Mouse (Mus musculus) kidney, postnatal 0 days (tissue): ENCODE data around the gene Ntrk1. TPM values are rescaled to one million over a fixed set of nuclear protein-coding genes. Genes with fewer than 3 reads are reported as not detected.
"Not testable (repeated sequence)": the region's sequence is repeated elsewhere in the genome, so short reads cannot be mapped to it uniquely, and the experiment has no call there.

Experiments
- ATAC-seq: fragments of 200-750 bp; cut with Nextera tagmentation; replicated peaks from 2 replicates; pipeline ENCODE4 v1.8.0; 2017; ENCODE audit warnings: low read depth, moderate number of reproducible peaks, moderate TSS enrichment, moderate library complexity; ENCODE audit not compliant: low FRiP score
- DNase-seq: peaks from one replicate; pipeline ENCODE4 v3.0.0-alpha.2; 2016; ENCODE audit warnings: low spot score
- H3K27ac ChIP-seq: fragments of 300-500 bp; sonication (generic); 2 replicates; pipeline ENCODE4 v1.5.1; 2014; ENCODE audit warnings: mild to moderate bottlenecking
- H3K27me3 ChIP-seq: fragments of 300-500 bp; sonication (generic); 2 replicates; pipeline ENCODE4 v1.6.1; 2014; ENCODE audit warnings: low read length, mixed read lengths; ENCODE audit not compliant: insufficient read depth
- H3K36me3 ChIP-seq: fragments of 300-500 bp; sonication (generic); 2 replicates; pipeline ENCODE4 v1.6.1; 2014; ENCODE audit warnings: low read length, mixed read lengths; ENCODE audit not compliant: insufficient read depth
- H3K4me1 ChIP-seq: fragments of 300-500 bp; sonication (generic); replicated peaks from 2 replicates; pipeline ENCODE4 v1.6.1; 2014; ENCODE audit warnings: antibody characterized with exemption, low read length, mixed read lengths; ENCODE audit not compliant: insufficient read depth
- H3K4me2 ChIP-seq: fragments of 300-500 bp; sonication (generic); 2 replicates; pipeline ENCODE4 v1.6.1; 2014; ENCODE audit warnings: mild to moderate bottlenecking, low read length, moderate library complexity, mixed read lengths
- H3K4me3 ChIP-seq: fragments of 300-500 bp; sonication (generic); replicated peaks from 2 replicates; pipeline ENCODE4 v1.5.1; 2014; ENCODE audit warnings: low read depth, low read length
- H3K9ac ChIP-seq: fragments of 300-500 bp; sonication (generic); 2 replicates; pipeline ENCODE4 v1.6.1; 2014; ENCODE audit warnings: low read depth, low read length
- H3K9me3 ChIP-seq: fragments of 300-500 bp; sonication (generic); replicated peaks from 2 replicates; pipeline ENCODE4 v1.6.1; 2016; ENCODE audit warnings: low read length, inconsistent platforms, mixed read lengths
- CTCF ChIP-seq: IDR thresholded peaks from 2 replicates; pipeline ENCODE4 v1.5.1; 2016; ENCODE audit warnings: antibody characterized with exemption, low read depth, mild to moderate bottlenecking, moderate library complexity
- WGBS: fragments of 180-500 bp; shearing (Covaris S2); extraction: QIAGEN DNeasy Blood & Tissue Kit; methylation state at CpG from one replicate; pipeline ENCODE4 v1.1.7; 2014; 5-methylcytosine and 5-hydroxymethylcytosine counted together
- polyA plus RNA-seq: library from polyadenylated mRNA; unstranded; fragments of >200 nt; fragmentation: Nextera tagmentation; extraction: Ambion mirVana; gene quantifications from 2 replicates; pipeline ENCODE4 v1.2.1, GENCODE M21; 2015

Ntrk1 gene
- polyA plus RNA-seq, 1 experiment from 2014 or later, result 2.3 TPM

GRCm38 (mm10) chr3:87828435-87828834 is 33.5 kb upstream of the Ntrk1 start:
- WGBS, result 32% methylated on average over 4 of the region's 4 CpGs
- Histone ChIP-seq H3K4me2 (no peak overlapping the region), H3K27me3 (no peaks in the 10 kb centered on the region), H3K4me3 (no peak overlapping the region), H3K27ac (no peak overlapping the region), H3K36me3 (no peaks in the 10 kb centered on the region), H3K9me3 (no peaks in the 10 kb centered on the region), H3K4me1 (no peaks in the 10 kb centered on the region), H3K9ac (no peak overlapping the region)
- no peak for TF ChIP-seq CTCF
- ATAC-seq (no peak), DNase-seq (no peak)

DNA sequence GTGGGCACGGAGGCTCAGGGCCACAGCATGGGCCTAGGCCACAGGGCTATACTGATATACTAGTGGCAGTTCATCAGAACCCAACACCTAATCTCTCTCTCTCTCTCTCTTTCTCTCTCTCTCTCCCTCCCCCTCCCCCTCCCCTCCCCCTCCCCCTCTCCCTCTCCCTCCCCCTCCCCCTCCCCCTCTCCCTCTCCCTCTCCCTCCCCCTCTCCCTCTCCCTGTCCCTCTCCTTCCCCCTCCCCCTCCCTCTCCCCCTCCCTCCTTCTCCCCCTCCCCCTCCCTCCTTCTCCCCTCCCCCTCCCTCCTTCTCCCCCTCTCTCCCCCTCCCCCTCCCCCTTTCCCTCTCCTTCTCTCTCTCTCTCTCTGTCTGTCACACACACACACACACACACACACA is 29.2 kb upstream of the Ntrk1 start, which contains the start of gene Pear1:
Gene Pear1 (minus strand): TSS at position 101 of the 400 bp plus-strand sequence.
- DNase-seq, H3K27me3 ChIP-seq, H3K4me2 ChIP-seq, H3K9me3 ChIP-seq, H3K27ac ChIP-seq, H3K36me3 ChIP-seq, H3K4me3 ChIP-seq, H3K9ac ChIP-seq, ATAC-seq, H3K4me1 ChIP-seq: not testable (repeated sequence)
- WGBS, result 86% methylated on average over 1 of the region's 1 CpGs

DNA sequence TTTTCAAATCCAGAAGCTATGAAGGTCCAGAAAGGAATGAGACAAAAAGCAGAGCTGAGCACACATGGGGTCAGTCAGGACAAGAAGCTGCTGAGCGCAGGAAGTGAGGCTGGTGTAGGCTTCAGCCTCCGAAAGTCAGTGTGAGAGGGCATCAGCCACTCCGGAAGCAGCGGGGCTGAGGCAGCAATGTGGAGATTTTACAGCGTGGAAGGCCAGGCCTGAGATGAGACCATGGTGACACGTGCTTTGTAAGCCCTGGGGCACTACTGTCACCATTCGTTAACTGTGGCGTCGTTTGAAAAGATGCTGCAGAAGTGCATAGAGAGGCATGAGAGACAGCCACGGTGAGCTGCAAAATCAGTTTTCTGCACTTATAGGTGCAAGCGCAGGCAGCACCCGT is 23.3 kb upstream of the Ntrk1 start:
- no peaks in the 10 kb centered on the region for H3K27me3 ChIP-seq
- H3K9me3 ChIP-seq, result no peaks in the 10 kb centered on the region
- ATAC-seq (no peak), DNase-seq (no peak)
- no peak overlapping the region for H3K9ac ChIP-seq
- H3K27ac ChIP-seq, result no peak overlapping the region
- no peak overlapping the region for H3K4me2 ChIP-seq
- H3K4me1 ChIP-seq, result no peaks in the 10 kb centered on the region
- WGBS, result 72% methylated on average over 12 of the region's 12 CpGs
- no peak for TF ChIP-seq CTCF
- no peaks in the 10 kb centered on the region for H3K36me3 ChIP-seq
- H3K4me3 ChIP-seq, result no peak overlapping the region

- Histone ChIP-seq H3K27ac (no peak overlapping the region), H3K9me3 (no peaks in the 10 kb centered on the region), H3K27me3 (peaks cover 7% of the 10 kb centered on the region; the same call in 1 of the 2 replicates), H3K36me3 (no peaks in the 10 kb centered on the region), H3K4me2 (no peak overlapping the region), H3K4me1 (no peaks in the 10 kb centered on the region), H3K4me3 (no peak overlapping the region), H3K9ac (no peak overlapping the region)
- ATAC-seq, result peak; percentile 52
- WGBS, result 7% methylated on average over 12 of the region's 12 CpGs
- peak; percentile 96 for TF ChIP-seq CTCF
- peak; percentile 81 for DNase-seq
Measured at GRCm38 (mm10) chr3:87816646-87817093, 21.7 kb upstream of the Ntrk1 start.

- no peak overlapping the region for H3K9ac ChIP-seq
- ATAC-seq (no peak), DNase-seq (no peak)
- H3K4me1 ChIP-seq, result no peaks in the 10 kb centered on the region
- WGBS, result 58% methylated on average over 6 of the region's 6 CpGs
- H3K4me3 ChIP-seq, result no peak overlapping the region
- no peak overlapping the region for H3K4me2 ChIP-seq
- TF ChIP-seq CTCF, result no peak
- no peak overlapping the region for H3K27ac ChIP-seq
- H3K36me3 ChIP-seq, result no peaks in the 10 kb centered on the region
- no peaks in the 10 kb centered on the region for H3K9me3 ChIP-seq
- H3K27me3 ChIP-seq, result peaks cover 8% of the 10 kb centered on the region; the same call in 1 of the 2 replicates
Measured at GRCm38 (mm10) chr3:87816166-87816565, 21.2 kb upstream of the Ntrk1 start.

DNA sequence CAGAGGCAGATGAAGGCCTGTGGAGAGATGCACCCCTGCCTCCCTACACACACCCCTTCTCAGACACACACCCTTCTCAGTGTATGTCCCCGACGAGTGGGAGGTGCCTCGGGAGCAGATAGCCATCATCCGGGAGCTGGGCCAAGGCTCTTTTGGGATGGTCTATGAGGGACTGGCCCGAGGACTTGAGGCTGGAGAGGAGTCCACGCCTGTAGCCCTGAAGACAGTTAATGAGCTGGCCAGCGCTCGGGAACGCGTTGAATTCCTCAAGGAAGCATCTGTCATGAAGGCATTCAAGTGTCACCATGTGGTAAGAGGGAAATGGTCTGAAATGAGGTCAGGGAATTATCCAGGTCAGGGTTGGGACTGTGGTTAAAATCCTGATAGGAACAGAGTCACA is 17.9 kb upstream of the Ntrk1 start:
- ATAC-seq (no peak), DNase-seq (peak; percentile 38)
- Histone ChIP-seq H3K4me2 (no peak overlapping the region), H3K4me3 (no peak overlapping the region), H3K4me1 (peaks cover 4% of the 10 kb centered on the region; the same call in 1 of the 2 replicates), H3K27me3 (peaks cover 35% of the 10 kb centered on the region), H3K9me3 (no peaks in the 10 kb centered on the region), H3K36me3 (no peaks in the 10 kb centered on the region), H3K9ac (no peak overlapping the region), H3K27ac (no peak overlapping the region)
- TF ChIP-seq CTCF, result no peak
- 24% methylated on average over 10 of the region's 10 CpGs for WGBS

DNA sequence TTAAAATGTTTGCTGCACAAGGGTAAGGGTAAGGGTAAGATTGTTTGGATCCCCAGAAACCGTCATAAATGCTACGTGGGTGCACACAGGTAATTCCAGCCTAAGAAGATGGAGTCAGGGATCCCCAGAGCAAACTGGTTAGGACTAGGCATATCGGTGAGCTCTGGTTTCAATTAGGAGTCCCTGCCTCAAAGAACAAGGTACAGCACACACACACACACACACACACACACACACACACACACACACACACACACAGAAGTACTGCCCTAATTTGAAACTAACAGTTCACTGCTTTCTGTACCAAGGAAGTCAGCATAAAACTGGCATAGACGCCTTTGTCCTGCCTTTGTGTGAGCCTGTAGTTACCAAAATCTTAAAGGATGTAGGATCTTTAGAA is 17.5 kb upstream of the Ntrk1 start:
- Histone ChIP-seq H3K4me2 (no peak overlapping the region), H3K4me3 (no peak overlapping the region), H3K9ac (no peak overlapping the region), H3K9me3 (no peaks in the 10 kb centered on the region), H3K4me1 (peaks cover 4% of the 10 kb centered on the region; the same call in 1 of the 2 replicates), H3K27ac (no peak overlapping the region), H3K36me3 (no peaks in the 10 kb centered on the region), H3K27me3 (peaks cover 35% of the 10 kb centered on the region)
- ATAC-seq, result no peak
- DNase-seq, result no peak
- TF ChIP-seq CTCF, result no peak
- 69% methylated on average over 4 of the region's 4 CpGs for WGBS
